11 mouse cellular contexts compared by ENCODE assay signal in genomic region chr3:146344402-146345025, GRCm38 (mm10). TPM values are rescaled to one million over a fixed set of nuclear protein-coding genes. Genes with fewer than 3 reads are reported as not detected.
DNase-seq lines count a peak whose midpoint lies in the region; ATAC-seq lines count a peak whose summit lies in the region.
"Had no signal": no experiment of that assay in that cellular context is flagged by ENCODE, and none has a peak within 500 bp of the region (broad histone marks: within the 10 kb centered on the region; RNA-seq: fewer than 3 reads in every experiment).

No protein-coding gene starts in this region.

- no peaks in the 10 kb centered on the region for H3K36me3 ChIP-seq in forebrain, embryonic 15.5 days
- H3K36me3 ChIP-seq in forebrain, embryonic 11.5 days (ENCODE audit: control insufficient read depth, insufficient read depth, low read length), result no peaks in the 10 kb centered on the region
- no peaks in the 10 kb centered on the region for H3K36me3 ChIP-seq in hindbrain, embryonic 15.5 days
- no peaks in the 10 kb centered on the region for H3K36me3 ChIP-seq in hindbrain, embryonic 12.5 days
- no peaks in the 10 kb centered on the region for H3K36me3 ChIP-seq in midbrain, embryonic 16.5 days (ENCODE audit: control insufficient read depth, insufficient read depth, low read length)
- H3K36me3 ChIP-seq: embryonic facial prominence, embryonic 13.5 days; hindbrain, embryonic 10.5 days; lung, embryonic 15.5 days had no signal

- H3K27me3 ChIP-seq in forebrain, embryonic 15.5 days, result no peaks in the 10 kb centered on the region
- H3K27me3 ChIP-seq in forebrain, embryonic 11.5 days (ENCODE audit: control insufficient read depth, insufficient read depth, low read length), result no peaks in the 10 kb centered on the region; the same call in 1 of the 2 replicates
- no peaks in the 10 kb centered on the region for H3K27me3 ChIP-seq in hindbrain, embryonic 15.5 days
- peaks cover 6% of the 10 kb centered on the region; the same call in 1 of the 2 replicates for H3K27me3 ChIP-seq in hindbrain, embryonic 12.5 days
- no peaks in the 10 kb centered on the region for H3K27me3 ChIP-seq in midbrain, embryonic 16.5 days (ENCODE audit: control insufficient read depth, insufficient read depth, low read depth, low read length)
- H3K27me3 ChIP-seq: embryonic facial prominence, embryonic 13.5 days; lung, embryonic 15.5 days had no signal

- H3K4me3 ChIP-seq in forebrain, embryonic 15.5 days, result no peak overlapping the region
- H3K4me3 ChIP-seq in forebrain, embryonic 11.5 days (ENCODE audit: low read depth, low read length), result no peak overlapping the region
- no peak overlapping the region for H3K4me3 ChIP-seq in hindbrain, embryonic 15.5 days
- H3K4me3 ChIP-seq in hindbrain, embryonic 12.5 days, result no peak overlapping the region
- H3K4me3 ChIP-seq in midbrain, embryonic 16.5 days (ENCODE audit: low read depth, low read length), result no peak overlapping the region
- H3K4me3 ChIP-seq: lung, embryonic 15.5 days had no signal

- DNase-seq in forebrain, embryonic 11.5 days (ENCODE audit: low spot score), result no peak
- peak; percentile 59 for DNase-seq in Muller cell, postnatal 12 days (ENCODE audit: inconsistent ontology term)
- DNase-seq in kidney, postnatal 36 days, result no peak

- H3K9ac ChIP-seq in forebrain, embryonic 15.5 days (replicated peaks), result no peak overlapping the region
- no peak overlapping the region for H3K9ac ChIP-seq in forebrain, embryonic 11.5 days (ENCODE audit: low read length)
- H3K9ac ChIP-seq in hindbrain, embryonic 15.5 days, result no peak overlapping the region
- H3K9ac ChIP-seq in hindbrain, embryonic 12.5 days, result no peak overlapping the region
- H3K9ac ChIP-seq in midbrain, embryonic 16.5 days (ENCODE audit: low read depth, low read length), result no peak overlapping the region; the same call in 1 of the 2 replicates
- H3K9ac ChIP-seq: liver, embryonic 14.5 days; lung, embryonic 15.5 days had no signal

- ATAC-seq in forebrain, embryonic 15.5 days (replicated peaks), result no peak
- no peak for ATAC-seq in forebrain, embryonic 11.5 days (replicated peaks; ENCODE audit: low FRiP score)
- ATAC-seq in hindbrain, embryonic 15.5 days (ENCODE audit: low FRiP score, low read depth), result no peak
- ATAC-seq in hindbrain, embryonic 12.5 days (ENCODE audit: low FRiP score), result no peak
- no peak for ATAC-seq in midbrain, embryonic 16.5 days

- H3K27ac ChIP-seq in forebrain, embryonic 15.5 days (replicated peaks), result peak overlapping the region; percentile 51
- no peak overlapping the region for H3K27ac ChIP-seq in forebrain, embryonic 11.5 days (ENCODE audit: low read depth, low read length)
- peak overlapping the region; percentile 81; the same call in 1 of the 2 replicates for H3K27ac ChIP-seq in hindbrain, embryonic 15.5 days (replicated peaks)
- no peak overlapping the region for H3K27ac ChIP-seq in hindbrain, embryonic 12.5 days
- H3K27ac ChIP-seq in midbrain, embryonic 16.5 days (ENCODE audit: low read length), result peak overlapping the region; percentile 63
- H3K27ac ChIP-seq: embryonic facial prominence, embryonic 13.5 days; liver, embryonic 14.5 days; lung, embryonic 15.5 days had no signal

- H3K4me1 ChIP-seq in forebrain, embryonic 15.5 days, result peaks cover 23% of the 10 kb centered on the region
- no peaks in the 10 kb centered on the region for H3K4me1 ChIP-seq in forebrain, embryonic 11.5 days (replicated peaks; ENCODE audit: control insufficient read depth, insufficient read depth, low read length)
- peaks cover 35% of the 10 kb centered on the region for H3K4me1 ChIP-seq in hindbrain, embryonic 15.5 days (replicated peaks)
- peaks cover 2% of the 10 kb centered on the region; the same call in 1 of the 2 replicates for H3K4me1 ChIP-seq in hindbrain, embryonic 12.5 days
- H3K4me1 ChIP-seq in midbrain, embryonic 16.5 days (ENCODE audit: control insufficient read depth, insufficient read depth, low read length), result peaks cover 11% of the 10 kb centered on the region
- H3K4me1 ChIP-seq: lung, embryonic 15.5 days had no signal

- H3K4me2 ChIP-seq in forebrain, embryonic 15.5 days (replicated peaks), result no peak overlapping the region
- H3K4me2 ChIP-seq in forebrain, embryonic 11.5 days (ENCODE audit: low read depth, low read length, severe bottlenecking), result no peak overlapping the region
- no peak overlapping the region for H3K4me2 ChIP-seq in hindbrain, embryonic 15.5 days
- H3K4me2 ChIP-seq in hindbrain, embryonic 12.5 days (replicated peaks), result no peak overlapping the region
- no peak overlapping the region; the same call in 1 of the 2 replicates for H3K4me2 ChIP-seq in midbrain, embryonic 16.5 days (ENCODE audit: low read length)

- WGBS in forebrain, embryonic 15.5 days, result 72% methylated on average over 11 of the region's 11 CpGs
- WGBS in forebrain, embryonic 11.5 days, result 78% methylated on average over 11 of the region's 11 CpGs
- WGBS in hindbrain, embryonic 15.5 days, result 67% methylated on average over 11 of the region's 11 CpGs
- WGBS in hindbrain, embryonic 12.5 days, result 76% methylated on average over 11 of the region's 11 CpGs
- WGBS in midbrain, embryonic 16.5 days, result 69% methylated on average over 11 of the region's 11 CpGs

- H3K9me3 ChIP-seq in forebrain, embryonic 15.5 days, result no peaks in the 10 kb centered on the region
- no peaks in the 10 kb centered on the region for H3K9me3 ChIP-seq in forebrain, embryonic 11.5 days (ENCODE audit: control insufficient read depth, low read length)
- no peaks in the 10 kb centered on the region for H3K9me3 ChIP-seq in hindbrain, embryonic 15.5 days
- no peaks in the 10 kb centered on the region for H3K9me3 ChIP-seq in hindbrain, embryonic 12.5 days (replicated peaks)
- H3K9me3 ChIP-seq in midbrain, embryonic 16.5 days (replicated peaks; ENCODE audit: control insufficient read depth, low read length, poor library complexity, severe bottlenecking), result no peaks in the 10 kb centered on the region
- H3K9me3 ChIP-seq: embryonic facial prominence, embryonic 13.5 days; hindbrain, embryonic 10.5 days; lung, embryonic 15.5 days had no signal

RNA-seq across cellular contexts. Expression of gene Ssx2ip, which starts 59.9 kb away (rescaled TPM):
- polyA plus RNA-seq in forebrain, embryonic 15.5 days (2015; fragmentation: Nextera tagmentation; extraction: Ambion mirVana), result 24.0 and 25.1 TPM in 2 replicates
- 41.6 TPM in 2 replicates for polyA plus RNA-seq in forebrain, embryonic 11.5 days (2014; fragmentation: Nextera tagmentation; extraction: Ambion mirVana)
- 17.0 and 18.0 TPM in 2 replicates for polyA plus RNA-seq in hindbrain, embryonic 15.5 days (2015; fragmentation: Nextera tagmentation; extraction: Ambion mirVana)
- polyA plus RNA-seq in hindbrain, embryonic 12.5 days (2016; fragmentation: Nextera tagmentation; extraction: Ambion mirVana), result 20.9 and 25.5 TPM in 2 replicates
- 18.0 and 18.2 TPM in 2 replicates for polyA plus RNA-seq in midbrain, embryonic 16.5 days (2015; fragmentation: Nextera tagmentation; extraction: Ambion mirVana)

Comparison
In these comparisons a context has a peak if more than half of its experiments do, and no peak if none do; other contexts are left out.
1. H3K27ac ChIP-seq: peak in forebrain, embryonic 15.5 days (single experiment), hindbrain, embryonic 15.5 days (single experiment) and midbrain, embryonic 16.5 days (single experiment); none in forebrain, embryonic 11.5 days (single experiment) and hindbrain, embryonic 12.5 days (single experiment).